Mouse (Mus musculus): ENCODE results near the gene Neurl1a. TPM values are rescaled to one million over a fixed set of nuclear protein-coding genes. Genes with fewer than 3 reads are reported as not detected.
"Not testable (repeated sequence)": the region's sequence is repeated elsewhere in the genome, so short reads cannot be mapped to it uniquely, and the experiment has no call there.

Gene Neurl1a
- polyA plus RNA-seq (2015; fragmentation: Nextera tagmentation; extraction: Ambion mirVana), result 6.2 and 7.3 TPM in 2 replicates

GRCm38 (mm10) chr19:47178431-47179271 lies at the start of gene Neurl1a:
Gene Neurl1a (plus strand): TSS chr19:47178820.
- peaks cover 33% of the 10 kb centered on the region for H3K27me3 ChIP-seq
- peaks cover 11% of the 10 kb centered on the region for H3K4me1 ChIP-seq
- H3K36me3 ChIP-seq, result no peaks in the 10 kb centered on the region
- under 1% methylated on average over 96 of the region's 98 CpGs for WGBS
- peak within 1 kb of the TSS; percentile 99 for H3K4me2 ChIP-seq
- H3K9ac ChIP-seq, result peak within 1 kb of the TSS; percentile 78
- ATAC-seq (ENCODE audit: insufficient number of reproducible peaks, insufficient read depth, low FRiP score, low TSS enrichment, low read depth), result 0 out of 2 replicates have a peak, but pooled peaks have one; percentile 44
- H3K27ac ChIP-seq, result no peak within 1 kb of the TSS; the same call in 1 of the 2 replicates
- peaks cover 6% of the 10 kb centered on the region; the same call in 1 of the 2 replicates for H3K9me3 ChIP-seq
- H3K4me3 ChIP-seq, result peak within 1 kb of the TSS; percentile 70

- Histone ChIP-seq H3K27me3 (no peaks in the 10 kb centered on the region), H3K27ac (no peak overlapping the region), H3K4me2 (no peak overlapping the region), H3K9ac (no peak overlapping the region), H3K4me1 (no peaks in the 10 kb centered on the region), H3K9me3 (no peaks in the 10 kb centered on the region), H3K4me3 (no peak overlapping the region), H3K36me3 (peaks cover 97% of the 10 kb centered on the region)
- ATAC-seq (ENCODE audit: insufficient number of reproducible peaks, insufficient read depth, low FRiP score, low TSS enrichment, low read depth), result no peak
- WGBS, result 91% methylated on average over 11 of the region's 11 CpGs
Measured at GRCm38 (mm10) chr19:47128835-47129234, 49.8 kb upstream of the Neurl1a start.

- Histone ChIP-seq H3K27ac (no peak overlapping the region), H3K4me3 (no peak overlapping the region), H3K36me3 (peaks cover 91% of the 10 kb centered on the region), H3K9ac (no peak overlapping the region), H3K4me2 (no peak overlapping the region), H3K27me3 (no peaks in the 10 kb centered on the region), H3K4me1 (no peaks in the 10 kb centered on the region), H3K9me3 (no peaks in the 10 kb centered on the region)
- ATAC-seq (ENCODE audit: insufficient number of reproducible peaks, insufficient read depth, low FRiP score, low TSS enrichment, low read depth), result no peak
- 93% methylated on average over 15 of the region's 15 CpGs for WGBS
Measured at GRCm38 (mm10) chr19:47130551-47131125, 48.0 kb upstream of the Neurl1a start.

GRCm38 (mm10) chr19:47133161-47133560 lies 45.5 kb upstream of the Neurl1a start:
- Histone ChIP-seq H3K9ac (peak overlapping the region; percentile 22; the same call in 1 of the 2 replicates), H3K27me3 (no peaks in the 10 kb centered on the region), H3K4me3 (no peak overlapping the region), H3K4me2 (no peak overlapping the region), H3K36me3 (peaks cover 72% of the 10 kb centered on the region), H3K4me1 (peaks cover 23% of the 10 kb centered on the region), H3K9me3 (no peaks in the 10 kb centered on the region), H3K27ac (no peak overlapping the region)
- no peak for ATAC-seq (ENCODE audit: insufficient number of reproducible peaks, insufficient read depth, low FRiP score, low TSS enrichment, low read depth)
- WGBS, result 90% methylated on average over 7 of the region's 7 CpGs

GRCm38 (mm10) chr19:47135568-47135967 lies 43.1 kb upstream of the Neurl1a start:
- Histone ChIP-seq H3K36me3 (peaks cover 48% of the 10 kb centered on the region), H3K4me2 (no peak overlapping the region), H3K27me3 (no peaks in the 10 kb centered on the region), H3K4me1 (peaks cover 39% of the 10 kb centered on the region), H3K27ac (no peak overlapping the region), H3K9me3 (no peaks in the 10 kb centered on the region), H3K4me3 (no peak overlapping the region), H3K9ac (0 out of 2 replicates have a peak overlapping the region, but pooled peaks have one; percentile 3)
- 90% methylated on average over 17 of the region's 17 CpGs for WGBS
- ATAC-seq (ENCODE audit: insufficient number of reproducible peaks, insufficient read depth, low FRiP score, low TSS enrichment, low read depth), result no peak

GRCm38 (mm10) chr19:47136170-47136569 lies 42.5 kb upstream of the Neurl1a start:
- no peak for ATAC-seq (ENCODE audit: insufficient number of reproducible peaks, insufficient read depth, low FRiP score, low TSS enrichment, low read depth)
- H3K4me3 ChIP-seq, result no peak overlapping the region

GRCm38 (mm10) chr19:47137051-47137581 lies 41.5 kb upstream of the Neurl1a start:
- H3K9ac ChIP-seq, result peak overlapping the region; percentile 81
- H3K36me3 ChIP-seq, result peaks cover 33% of the 10 kb centered on the region
- H3K4me2 ChIP-seq, result peak overlapping the region; percentile 78
- no peak for ATAC-seq (ENCODE audit: insufficient number of reproducible peaks, insufficient read depth, low FRiP score, low TSS enrichment, low read depth)
- H3K9me3 ChIP-seq, result no peaks in the 10 kb centered on the region
- peaks cover 39% of the 10 kb centered on the region for H3K4me1 ChIP-seq
- 14% methylated on average over 6 of the region's 6 CpGs for WGBS
- peak overlapping the region; percentile 49 for H3K4me3 ChIP-seq
- peak overlapping the region; percentile 93 for H3K27ac ChIP-seq
- no peaks in the 10 kb centered on the region for H3K27me3 ChIP-seq

More at GRCm38 (mm10) chr19:47136170-47136569, 42.5 kb upstream of the Neurl1a start:
- peaks cover 42% of the 10 kb centered on the region for H3K36me3 ChIP-seq
- 91% methylated on average over 5 of the region's 5 CpGs for WGBS
- H3K9me3 ChIP-seq, result no peaks in the 10 kb centered on the region
- H3K27ac ChIP-seq, result no peak overlapping the region
- H3K4me1 ChIP-seq, result peaks cover 39% of the 10 kb centered on the region
- H3K9ac ChIP-seq, result 0 out of 2 replicates have a peak overlapping the region, but pooled peaks have one; percentile 3
- peak overlapping the region; percentile 78 for H3K4me2 ChIP-seq
- H3K27me3 ChIP-seq, result no peaks in the 10 kb centered on the region

GRCm38 (mm10) chr19:47137771-47138421 lies 40.7 kb upstream of the Neurl1a start, which contains the start of gene Calhm2:
Gene Calhm2 (minus strand): TSS chr19:47138294.
- H3K4me3 ChIP-seq, result peak within 1 kb of the TSS; percentile 49
- no peaks in the 10 kb centered on the region for H3K27me3 ChIP-seq
- peak; percentile 56 for ATAC-seq (ENCODE audit: insufficient number of reproducible peaks, insufficient read depth, low FRiP score, low TSS enrichment, low read depth)
- peak within 1 kb of the TSS; percentile 78 for H3K4me2 ChIP-seq
- H3K4me1 ChIP-seq, result peaks cover 39% of the 10 kb centered on the region
- no peaks in the 10 kb centered on the region for H3K9me3 ChIP-seq
- H3K27ac ChIP-seq, result peak within 1 kb of the TSS; percentile 93
- WGBS, result 2% methylated on average over 28 of the region's 28 CpGs
- H3K36me3 ChIP-seq, result peaks cover 25% of the 10 kb centered on the region
- H3K9ac ChIP-seq, result peak within 1 kb of the TSS; percentile 81

- H3K9ac ChIP-seq; H3K9me3 ChIP-seq; H3K27me3 ChIP-seq; H3K4me3 ChIP-seq; H3K27ac ChIP-seq; ATAC-seq (ENCODE audit: insufficient number of reproducible peaks, insufficient read depth, low FRiP score, low TSS enrichment, low read depth); H3K4me2 ChIP-seq: not testable (repeated sequence)
- Histone ChIP-seq H3K4me1 (peaks cover 39% of the 10 kb centered on the region), H3K36me3 (peaks cover 13% of the 10 kb centered on the region)
- WGBS, result 32% methylated on average over 7 of the region's 7 CpGs
Measured at GRCm38 (mm10) chr19:47139611-47140010, 39.0 kb upstream of the Neurl1a start.

GRCm38 (mm10) chr19:47142438-47142837 lies 36.2 kb upstream of the Neurl1a start:
- ATAC-seq (ENCODE audit: insufficient number of reproducible peaks, insufficient read depth, low FRiP score, low TSS enrichment, low read depth), result no peak

GRCm38 (mm10) chr19:47144154-47144553 lies 34.5 kb upstream of the Neurl1a start, which contains the start of gene Calhm1:
Gene Calhm1 (minus strand): TSS chr19:47144254.
- Histone ChIP-seq H3K4me1 (peaks cover 7% of the 10 kb centered on the region), H3K27me3 (no peaks in the 10 kb centered on the region), H3K9ac (no peak within 1 kb of the TSS), H3K27ac (no peak within 1 kb of the TSS), H3K4me3 (no peak within 1 kb of the TSS), H3K9me3 (no peaks in the 10 kb centered on the region), H3K4me2 (no peak within 1 kb of the TSS), H3K36me3 (no peaks in the 10 kb centered on the region)
- WGBS, result 95% methylated on average over 6 of the region's 6 CpGs
- ATAC-seq (ENCODE audit: insufficient number of reproducible peaks, insufficient read depth, low FRiP score, low TSS enrichment, low read depth), result no peak

More at GRCm38 (mm10) chr19:47142438-47142837, 36.2 kb upstream of the Neurl1a start:
- no peak overlapping the region for H3K9ac ChIP-seq
- no peaks in the 10 kb centered on the region for H3K9me3 ChIP-seq
- H3K27ac ChIP-seq, result no peak overlapping the region
- H3K4me2 ChIP-seq, result no peak overlapping the region
- peaks cover 24% of the 10 kb centered on the region for H3K4me1 ChIP-seq
- 71% methylated on average over 6 of the region's 6 CpGs for WGBS
- no peak overlapping the region for H3K4me3 ChIP-seq
- no peaks in the 10 kb centered on the region for H3K27me3 ChIP-seq
- no peaks in the 10 kb centered on the region for H3K36me3 ChIP-seq

Data from embryonic facial prominence, embryonic 13.5 days (tissue).